Mouse (Mus musculus) Muller cell, postnatal 12 days (primary cell): ENCODE data around the gene Itpkb.

Source experiments
- DNase-seq: peaks from one replicate; pipeline ENCODE4 v3.0.0-alpha.2; 2015; ENCODE audit errors: inconsistent ontology term

Itpkb gene

DNA sequence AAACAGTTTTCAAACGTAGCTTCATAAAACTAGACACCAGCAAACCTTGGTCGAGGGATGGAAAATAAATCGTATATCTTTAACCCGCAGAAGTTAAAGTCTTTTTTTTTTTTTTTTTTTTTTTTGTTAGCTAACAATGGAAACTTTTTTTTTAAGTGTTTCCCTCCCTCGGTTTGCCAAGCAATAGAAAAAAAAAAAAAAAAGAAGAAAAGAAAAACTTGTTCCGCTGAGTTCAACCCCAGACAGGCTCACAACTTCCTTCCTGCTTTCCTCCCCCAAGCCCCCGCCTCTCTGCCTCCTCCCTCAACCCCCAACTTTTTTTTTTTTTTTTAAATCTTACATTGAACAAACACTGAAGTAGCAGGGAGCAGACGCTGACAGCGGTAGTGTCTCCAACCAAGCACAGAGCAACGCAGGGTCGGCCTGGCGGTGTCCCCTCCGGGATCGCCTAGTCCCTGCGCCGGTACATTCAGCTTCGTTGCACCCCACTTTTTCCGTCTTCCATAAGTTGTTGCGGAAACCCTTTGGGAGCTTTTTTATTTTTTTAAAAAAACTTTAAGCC lies at the start of gene Itpkb:
TSS of gene Itpkb (plus strand) at position 341 of the 562 bp plus-strand sequence.
- DNase-seq = peak; percentile 82

DNA sequence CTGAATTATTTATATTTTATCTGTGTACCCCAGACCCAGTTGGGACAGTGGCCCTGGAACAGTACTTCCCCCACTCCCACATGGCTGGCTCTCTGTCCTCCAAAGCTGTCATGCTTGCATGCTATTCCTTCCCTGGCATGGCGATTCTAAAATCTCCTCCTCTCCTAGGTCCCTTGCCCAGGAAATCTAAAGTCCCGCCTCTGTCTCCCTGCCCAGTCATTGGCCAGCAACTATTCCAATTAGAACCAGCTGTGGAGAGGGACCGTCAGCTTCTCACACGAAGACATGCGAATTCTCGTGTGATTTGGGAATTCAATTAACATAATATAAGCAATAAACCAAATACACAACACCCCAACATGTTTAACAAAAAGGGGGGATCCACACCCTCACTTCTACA lies 47.7 kb upstream of the Itpkb start:
- no peak for DNase-seq

DNA sequence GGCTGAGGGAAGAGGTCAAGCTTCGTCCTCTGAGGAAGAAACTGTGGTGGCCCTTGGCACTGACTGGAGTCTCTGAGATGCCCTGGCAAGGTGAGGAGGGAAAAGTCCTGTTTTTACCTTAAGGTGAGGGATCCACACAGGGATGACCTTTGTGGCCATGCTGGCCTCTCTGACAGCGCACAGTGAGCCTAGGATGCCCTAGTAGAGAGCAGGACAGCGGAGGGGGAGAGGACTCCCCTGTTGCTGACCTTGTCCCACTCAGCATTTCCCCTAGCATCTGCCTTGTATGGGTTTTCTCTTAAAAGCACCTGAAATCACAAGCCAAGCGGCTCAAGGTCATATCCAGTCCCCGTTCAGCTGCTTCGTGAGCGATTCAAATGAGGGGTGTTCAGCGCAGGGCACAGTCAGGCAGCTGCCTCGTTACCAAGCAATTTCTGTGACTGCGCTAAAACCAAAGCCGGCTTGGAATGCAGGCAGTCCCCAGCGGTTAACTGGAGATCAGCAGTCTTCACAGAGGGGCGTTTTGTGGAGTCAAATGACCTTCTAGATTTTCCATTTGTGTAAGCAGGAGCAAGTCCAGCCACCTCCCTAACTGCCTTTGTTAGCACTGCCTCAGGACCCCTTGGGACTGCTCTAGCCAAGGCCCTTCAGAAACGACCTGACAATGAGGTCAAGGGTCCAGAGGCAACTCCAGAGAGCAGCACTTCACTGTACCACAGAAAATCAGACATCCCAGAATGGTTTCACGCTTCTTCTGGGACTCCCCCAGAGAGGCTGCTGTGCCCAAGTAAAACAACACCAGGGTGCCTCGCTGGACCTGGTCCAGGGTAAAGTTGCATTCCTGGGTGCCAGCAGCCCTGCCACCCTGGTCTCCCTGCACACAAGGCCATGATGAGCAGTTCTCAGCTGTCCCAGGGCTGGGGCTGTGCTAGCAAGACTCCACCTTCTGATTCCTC lies 46.2 kb upstream of the Itpkb start:
- peak; percentile 55 for DNase-seq

DNA sequence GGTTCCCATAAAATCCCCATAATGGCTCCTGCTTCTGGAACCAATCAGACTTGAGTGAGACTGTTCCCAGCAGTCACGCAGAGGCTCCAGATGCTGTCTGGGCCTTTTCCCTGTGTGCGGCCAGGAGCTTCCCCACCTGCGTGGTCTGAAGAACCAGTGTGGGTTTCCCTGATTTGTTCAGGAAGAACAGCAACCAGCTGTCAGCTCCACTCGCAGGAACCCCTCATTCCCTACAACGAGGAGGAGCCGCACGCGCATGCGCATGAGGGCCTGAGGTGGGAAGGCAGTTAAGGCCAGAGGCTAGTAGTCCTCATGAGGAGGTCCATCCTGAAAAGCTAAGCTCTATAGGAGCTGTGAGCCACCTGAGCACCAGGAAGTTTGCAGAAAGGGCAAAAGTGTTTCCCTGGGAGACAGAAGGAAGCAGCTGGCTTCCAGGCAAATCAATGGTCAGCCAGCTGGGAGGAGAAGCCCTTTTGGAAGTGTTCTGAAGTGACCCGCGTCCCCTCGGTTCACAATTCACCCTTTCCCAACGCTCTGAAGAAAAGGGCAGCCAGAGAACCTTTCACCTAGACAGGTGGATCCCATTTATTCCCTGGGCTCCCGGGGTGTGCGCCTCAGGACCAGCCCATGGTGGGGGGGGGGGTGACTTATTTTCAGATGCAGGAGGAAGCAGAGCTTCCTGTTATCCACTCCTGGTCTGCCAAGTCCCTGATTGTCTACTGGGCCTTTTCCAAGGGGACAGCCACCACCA lies 44.0 kb upstream of the Itpkb start:
- DNase-seq = no peak

DNA sequence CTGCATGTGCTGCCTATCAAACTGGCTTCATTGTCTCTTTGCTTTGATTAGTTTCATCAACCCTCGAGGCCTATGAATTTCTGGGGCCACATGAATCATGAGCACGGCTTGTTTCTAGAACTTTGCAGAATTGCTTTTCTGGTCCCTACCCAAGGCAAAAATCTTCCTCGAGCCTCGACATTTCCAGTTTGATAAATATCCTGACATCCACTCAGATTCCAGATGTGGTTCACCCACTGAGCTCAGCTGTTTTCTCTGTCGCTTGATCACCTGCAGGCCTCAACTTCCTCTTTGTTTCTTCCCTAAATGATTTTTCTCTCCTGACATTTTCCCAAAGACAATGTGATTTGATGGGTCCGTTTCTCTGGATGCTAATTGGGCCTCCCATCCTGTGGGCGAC lies 42.1 kb upstream of the Itpkb start:
- DNase-seq = no peak

- DNase-seq = peak; percentile 51
Observed at GRCm38 (mm10) chr1:180288872-180289468, 41.3 kb upstream of the Itpkb start.

- DNase-seq = no peak
Observed at GRCm38 (mm10) chr1:180289788-180290187, 40.5 kb upstream of the Itpkb start.

- DNase-seq = no peak
Observed at GRCm38 (mm10) chr1:180290358-180290757, 39.9 kb upstream of the Itpkb start.

DNA sequence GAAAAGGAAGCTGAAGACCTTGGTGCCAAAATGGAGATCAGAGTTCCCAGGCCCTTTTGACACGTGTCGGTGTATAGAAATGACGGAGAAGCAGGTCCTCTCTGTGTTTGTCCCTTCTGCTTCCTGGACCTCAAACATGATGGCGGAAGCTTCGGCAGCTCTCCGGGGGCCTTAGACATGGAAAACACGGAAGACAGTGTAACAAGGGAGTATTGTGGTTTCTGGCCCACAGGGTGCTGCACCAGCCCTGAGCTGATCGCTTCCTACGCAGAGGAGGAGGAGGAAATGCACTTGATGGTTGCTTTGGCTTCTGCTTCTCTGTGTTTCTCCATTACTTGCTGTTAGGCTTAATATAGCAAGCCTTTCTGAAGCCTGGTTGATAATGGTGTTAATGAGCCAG lies 34.2 kb upstream of the Itpkb start:
- DNase-seq = no peak

GRCm38 (mm10) chr1:180299697-180300096 lies 30.6 kb upstream of the Itpkb start:
- DNase-seq = no peak

- DNase-seq = no peak
Observed at GRCm38 (mm10) chr1:180300292-180300691, 30.0 kb upstream of the Itpkb start.

DNA sequence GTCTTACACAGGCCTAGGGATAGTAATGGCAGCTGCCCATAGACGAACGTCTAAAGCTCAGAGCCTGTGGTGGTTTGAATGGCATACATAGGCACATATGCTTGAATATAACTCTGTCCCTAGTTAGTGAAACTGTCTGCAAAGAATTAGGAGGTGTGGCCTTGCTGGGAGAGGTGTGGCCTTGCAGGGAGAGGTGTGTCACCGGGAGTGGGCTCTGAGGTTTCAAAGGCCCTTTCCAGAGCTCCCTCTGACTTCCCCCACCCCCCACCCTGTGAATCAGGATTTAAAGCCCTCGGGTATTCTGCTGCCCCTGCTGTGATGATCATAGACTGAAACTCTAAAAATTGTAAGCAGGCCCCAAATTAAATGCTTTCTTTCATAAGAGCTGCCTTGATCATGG lies 29.3 kb upstream of the Itpkb start:
- no peak for DNase-seq

DNA sequence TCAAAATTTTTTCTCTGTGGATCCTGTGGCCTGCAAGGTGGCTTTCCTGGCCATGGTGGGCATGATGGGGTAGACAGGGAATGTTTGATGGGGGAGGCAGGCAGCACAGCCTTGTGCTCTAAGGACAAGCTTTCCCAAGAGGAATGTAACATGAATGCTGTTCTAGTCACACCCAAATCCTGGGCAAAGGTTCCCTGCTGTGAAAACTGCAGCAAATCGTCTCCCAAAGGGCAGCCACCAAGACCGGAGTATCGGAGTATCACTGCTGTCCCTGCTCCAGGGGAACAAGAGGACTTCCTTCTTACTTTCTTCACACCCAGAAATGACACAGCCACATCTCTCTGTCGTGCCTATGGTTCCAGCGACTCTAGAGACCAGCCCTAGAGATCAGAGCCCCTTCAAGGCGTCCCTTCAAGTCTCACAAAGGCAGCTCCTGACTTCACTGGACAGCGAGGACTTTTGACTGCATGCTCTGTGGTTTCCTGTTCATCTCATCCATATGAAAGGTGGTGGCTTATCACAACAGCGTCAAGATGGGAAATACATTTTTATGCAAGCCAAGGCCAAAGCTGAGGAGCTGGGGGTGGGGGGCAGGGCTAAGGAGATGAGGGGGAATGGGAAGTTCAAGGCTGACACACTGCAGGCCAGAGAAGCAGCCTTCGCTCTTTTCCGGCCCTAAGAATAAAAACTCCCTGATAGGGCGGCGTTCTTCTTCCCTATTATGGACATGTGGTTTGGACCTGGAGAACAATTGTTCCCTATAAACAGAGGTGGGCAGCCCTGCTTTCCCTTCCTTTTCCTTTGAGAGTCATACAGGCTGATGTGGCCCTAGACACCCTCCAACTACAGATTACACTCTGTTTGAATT lies 27.8 kb upstream of the Itpkb start:
- DNase-seq = no peak

DNA sequence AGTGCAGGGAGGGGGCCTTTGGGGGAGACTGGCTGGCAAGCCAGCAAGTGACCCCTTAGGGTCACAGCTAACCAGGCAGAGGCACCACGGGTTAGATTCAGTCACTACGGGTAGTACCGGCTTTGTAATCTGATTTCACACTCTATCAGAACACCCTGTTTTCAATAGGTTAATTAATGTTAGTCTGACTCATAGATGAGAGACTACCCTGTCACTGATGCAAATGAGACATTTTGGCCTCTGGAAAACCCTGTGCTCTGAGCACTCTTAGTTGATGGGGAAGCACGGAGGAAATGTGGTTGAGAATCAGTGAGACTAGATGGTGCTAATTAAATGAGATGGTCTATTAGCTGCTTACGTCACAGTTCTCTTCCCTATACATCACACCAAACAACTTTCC lies 26.7 kb upstream of the Itpkb start:
- no peak for DNase-seq

DNA sequence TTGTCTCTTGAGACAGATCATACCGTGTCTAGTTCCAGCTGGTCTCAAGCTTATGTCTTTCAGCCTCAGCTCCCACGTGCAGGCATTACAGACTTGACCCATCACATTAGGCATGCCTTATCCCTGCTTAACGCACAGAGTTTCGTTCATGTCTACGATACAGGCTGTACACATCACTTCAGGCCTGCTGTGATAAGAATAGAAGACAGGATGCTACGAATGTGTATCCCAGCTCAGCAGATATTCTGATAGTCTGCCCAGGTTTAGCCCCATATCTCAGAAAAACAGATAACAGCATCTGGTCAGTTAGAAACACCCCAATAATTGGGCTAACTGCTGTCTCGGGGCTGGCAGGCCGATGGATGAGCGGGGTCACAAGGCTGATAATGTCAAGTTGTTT lies 23.4 kb upstream of the Itpkb start:
- no peak for DNase-seq

GRCm38 (mm10) chr1:180307661-180308060 lies 22.6 kb upstream of the Itpkb start:
- DNase-seq = peak; percentile 42

DNA sequence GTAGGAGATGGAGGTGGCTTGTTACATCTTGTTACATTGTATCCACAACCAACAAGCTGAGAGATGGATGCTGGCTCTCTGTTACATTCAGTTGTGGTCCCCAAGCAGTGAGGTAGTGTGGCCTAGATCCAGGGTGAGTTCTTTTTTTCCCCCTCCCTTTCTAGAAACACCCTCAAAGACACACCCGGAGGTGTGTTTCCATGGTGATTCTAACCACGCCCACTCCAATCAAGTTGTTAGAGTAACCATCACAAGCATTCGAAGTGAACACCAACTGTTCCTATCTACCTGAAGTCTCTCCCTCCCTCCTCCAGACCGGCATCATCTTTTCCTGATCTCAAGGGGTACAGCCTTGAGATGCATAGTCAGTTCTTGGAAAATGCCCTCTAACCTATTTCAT lies 21.4 kb upstream of the Itpkb start:
- no peak for DNase-seq

GRCm38 (mm10) chr1:180312286-180312685 lies 18.0 kb upstream of the Itpkb start:
- DNase-seq = peak; percentile 32

- DNase-seq = peak; percentile 99
Observed at GRCm38 (mm10) chr1:180312792-180313311, 17.4 kb upstream of the Itpkb start.

- DNase-seq = peak; percentile 49
Observed at GRCm38 (mm10) chr1:180313517-180314440, 16.5 kb upstream of the Itpkb start.
